Mouse (Mus musculus): ENCODE data around the gene Tnmd.

- TF ChIP-seq POLR2A (IDR thresholded peaks at IDR 0.05; ENCODE audit: low read depth, low read length) (no peak), CTCF (conservative IDR thresholded peaks at IDR 0.05; ENCODE audit: insufficient read depth, insufficient read length, low read depth, low read length) (no peak)
These were observed 57.5 kb downstream of the Tnmd start, which contains the start of gene Srpx2 for GRCm38 (mm10) chrX:133908261-133908660.
